Mouse (Mus musculus) left cerebral cortex, adult 9 months (tissue): Measurements from ENCODE around the gene Ccdc189.
"Not testable (repeated sequence)": the region's sequence is repeated elsewhere in the genome, so short reads cannot be mapped to it uniquely, and the experiment has no call there.

ENCODE experiments used
- DNase-seq, 2 experiments: peaks; one replicate each; pipeline ENCODE4 v3.0.0; 2022; ENCODE audit warnings: low spot score in 2 of 2

Ccdc189 gene

DNA sequence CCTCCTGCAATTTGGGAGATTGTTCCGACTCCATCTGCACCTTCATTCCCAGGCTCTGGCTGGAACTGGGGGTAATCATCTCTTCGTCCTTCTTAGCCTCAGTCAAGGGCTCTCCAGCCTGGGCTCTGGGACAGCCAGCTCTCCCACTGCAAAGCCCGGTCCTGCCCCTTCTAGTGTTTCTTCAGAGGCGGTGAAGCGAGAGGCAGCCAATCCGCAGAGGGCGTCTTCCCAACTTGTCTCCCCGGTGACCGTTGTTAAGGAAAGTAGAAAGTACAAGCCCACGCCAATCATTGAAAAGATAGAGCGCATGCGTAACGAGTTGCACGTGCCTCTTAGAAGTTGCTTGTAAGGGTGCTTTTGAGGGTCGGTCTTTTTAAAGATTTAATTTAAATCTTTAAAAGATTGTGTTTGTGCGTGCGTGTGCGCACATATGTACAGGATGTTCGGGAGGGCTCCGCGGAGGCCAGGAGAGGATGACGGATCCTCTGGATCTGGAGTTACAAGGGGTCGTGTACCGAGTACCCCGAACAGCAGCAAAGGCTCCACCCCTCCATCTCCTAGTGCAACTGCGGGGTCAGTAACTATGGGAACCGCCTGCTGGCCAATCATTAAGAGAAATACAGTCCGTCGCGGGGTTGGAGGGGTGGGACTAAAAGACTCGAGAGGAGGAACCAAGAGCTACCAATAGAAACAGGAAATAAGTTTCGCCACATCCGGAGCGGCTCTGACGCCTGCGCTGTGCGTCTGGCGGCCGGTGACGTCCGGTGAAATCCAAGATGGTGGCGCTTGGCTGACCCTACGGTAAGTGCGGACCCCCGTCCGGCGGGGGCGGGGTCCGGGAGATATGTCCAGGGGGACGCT is at the start of gene Ccdc189, which contains the start of gene Rnf40:
Gene Ccdc189 (minus strand): TSS at position 585 of the 861 bp plus-strand sequence.
Gene Rnf40 (plus strand): TSS at position 757 of the 861 bp plus-strand sequence.
- DNase-seq, result peak; percentile 96 to 97

DNA sequence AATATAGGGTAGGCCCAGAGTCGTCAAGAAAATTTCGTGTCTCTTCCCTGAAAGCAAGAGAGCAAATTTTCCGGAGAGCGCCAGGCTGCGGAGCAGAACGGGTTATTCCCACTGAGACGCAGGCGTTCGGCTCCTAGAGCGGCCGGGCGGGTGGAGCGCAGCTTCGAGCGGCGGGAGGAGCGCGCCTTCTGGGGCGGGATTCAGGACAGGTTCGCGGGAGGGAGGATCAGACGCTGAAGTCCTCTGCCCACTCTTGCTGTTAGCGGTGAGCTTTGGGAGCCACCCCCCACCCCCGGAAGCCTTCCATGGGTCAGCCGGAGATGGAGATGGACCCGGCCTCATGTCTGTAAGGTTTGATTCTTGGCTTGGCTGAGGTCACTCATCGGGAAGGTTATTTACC is 48.6 kb upstream of the Ccdc189 start:
- peak; percentile 32 to 74 for DNase-seq

DNA sequence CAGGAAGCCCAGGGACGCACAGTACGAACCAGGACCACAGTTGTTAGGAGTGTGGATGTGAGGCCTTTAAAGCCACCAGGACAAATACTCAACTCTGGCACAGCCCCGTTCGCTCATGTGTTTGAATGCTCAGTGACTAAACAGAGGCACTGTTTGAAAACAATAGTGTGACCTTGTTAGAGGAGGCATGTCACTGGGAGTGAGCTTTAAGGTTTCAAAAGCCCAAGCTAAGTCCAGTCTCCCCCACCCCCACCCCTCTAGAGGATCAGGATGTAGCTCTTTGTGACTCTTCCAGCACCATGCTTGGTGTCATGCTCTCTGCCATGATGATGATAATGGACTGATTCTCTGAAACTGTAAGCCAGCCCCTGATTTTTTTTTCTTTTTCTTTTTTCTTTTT is 43.0 kb upstream of the Ccdc189 start:
- no peak for DNase-seq

DNA sequence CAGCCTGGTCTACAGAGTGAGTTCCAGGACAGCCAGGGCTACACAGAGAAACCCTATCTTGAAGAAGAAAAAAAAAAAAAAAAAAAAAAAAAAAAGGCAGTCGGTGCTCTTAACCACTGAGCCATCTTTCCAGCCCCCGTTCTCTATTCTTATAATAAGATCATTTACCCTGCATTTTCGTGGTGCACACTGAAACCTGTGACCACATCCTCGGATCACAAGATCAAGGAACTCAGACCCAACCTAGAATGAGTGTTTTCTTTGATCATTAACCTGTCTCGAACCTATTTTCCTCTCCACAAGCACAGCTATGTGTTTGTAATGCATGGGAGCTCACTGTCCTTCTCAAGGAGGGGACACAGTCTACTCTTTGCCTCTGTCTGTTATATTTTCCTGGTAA is 40.3 kb upstream of the Ccdc189 start:
- no peak for DNase-seq

DNA sequence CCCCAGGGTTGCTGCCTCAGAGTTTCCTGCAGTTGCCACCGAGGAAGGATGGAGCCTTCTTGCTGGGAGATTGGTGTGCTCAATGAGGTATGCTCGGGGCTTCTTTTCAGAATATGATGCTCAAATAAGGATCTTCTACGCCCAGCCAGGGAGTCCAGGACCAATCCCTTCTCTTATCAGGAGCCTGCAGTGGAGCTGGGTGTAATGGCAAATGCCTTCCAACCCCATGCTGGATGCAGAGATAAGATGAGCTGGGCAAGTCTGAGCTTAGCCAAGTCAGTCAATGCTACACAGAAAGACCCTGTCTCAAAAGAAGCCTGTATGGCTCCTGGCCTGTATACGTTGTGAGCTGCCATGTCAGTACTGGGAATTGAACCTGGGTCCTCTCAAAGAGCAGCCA is 38.1 kb upstream of the Ccdc189 start:
- no peak for DNase-seq

DNA sequence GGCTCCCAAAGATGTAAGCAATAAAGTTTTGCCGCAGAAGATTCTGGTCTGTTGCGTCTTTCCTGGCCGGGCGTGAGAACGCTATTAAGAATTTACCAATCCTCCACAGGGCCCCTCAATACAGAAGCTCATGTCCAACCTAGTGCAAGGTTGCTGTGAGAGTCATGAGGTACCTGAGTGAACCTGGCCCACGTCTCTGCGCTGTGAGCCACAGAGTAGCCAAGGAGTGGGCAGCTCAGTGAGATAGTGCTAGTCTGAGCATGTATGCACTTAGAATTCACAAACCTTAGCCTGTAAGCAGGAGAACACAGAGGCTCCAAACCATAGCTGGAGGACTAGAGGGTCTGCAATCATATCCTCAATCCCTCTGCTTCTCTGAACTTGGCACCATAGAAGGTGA is 37.6 kb upstream of the Ccdc189 start:
- no peak for DNase-seq

DNA sequence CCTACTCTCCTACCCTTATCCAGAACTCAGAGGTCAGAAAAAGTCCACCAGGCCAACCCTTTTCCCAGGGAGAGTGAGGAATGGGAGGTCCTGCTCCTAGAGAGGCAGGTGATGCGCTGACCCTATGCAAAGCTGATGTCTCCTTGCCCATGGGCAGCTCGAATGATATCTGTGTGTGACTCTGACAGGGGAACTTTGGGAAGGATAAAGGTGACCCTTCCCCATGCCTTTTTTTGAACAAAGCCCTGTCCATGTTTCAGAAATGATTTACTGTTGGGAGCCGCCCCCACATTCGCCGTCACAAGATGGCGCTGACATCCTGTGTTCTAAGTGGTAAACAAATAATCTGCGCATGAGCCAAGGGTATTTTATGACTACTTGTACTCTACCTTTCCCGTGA is 30.0 kb upstream of the Ccdc189 start:
- DNase-seq, result not testable (repeated sequence)

DNA sequence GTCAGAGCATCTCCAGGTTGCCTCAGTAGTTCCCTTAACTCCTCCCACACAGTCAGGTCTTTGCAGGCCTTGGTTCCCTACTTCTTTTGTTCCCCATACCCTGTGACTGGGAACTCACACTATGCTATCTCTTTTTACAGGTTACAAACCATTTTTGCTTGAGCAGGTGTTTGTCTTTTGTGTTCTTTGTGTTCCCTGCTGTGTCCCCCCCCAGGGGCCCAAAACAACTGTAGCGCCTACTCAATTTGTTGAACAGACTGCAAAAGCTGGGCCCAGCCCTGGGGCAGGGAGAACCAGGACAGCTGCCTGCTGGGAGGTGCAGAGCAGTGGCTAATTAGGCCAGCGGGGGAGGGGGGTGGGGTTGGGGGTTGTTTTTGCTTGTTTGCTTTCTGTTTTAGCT is 29.6 kb upstream of the Ccdc189 start:
- no peak for DNase-seq

DNA sequence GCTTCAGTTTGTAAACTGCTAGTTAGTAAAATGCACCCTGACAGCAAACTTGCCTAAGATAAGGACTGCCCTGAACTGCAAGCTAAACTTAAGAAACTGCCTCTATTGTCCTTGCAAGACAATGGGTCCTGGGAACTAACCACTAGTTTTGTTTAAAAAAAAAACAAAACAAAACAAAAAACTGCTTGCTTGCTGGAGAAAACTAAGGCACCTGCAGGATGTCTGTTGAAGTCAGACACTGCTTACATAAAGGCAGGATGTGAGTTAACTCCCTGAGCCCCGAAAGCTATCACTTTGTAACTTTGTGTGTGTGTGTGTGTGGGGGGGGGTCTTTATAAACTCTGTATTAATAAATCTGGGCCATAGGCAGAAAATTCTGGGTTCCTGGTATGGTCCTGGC is 28.5 kb upstream of the Ccdc189 start:
- DNase-seq, result no peak

DNA sequence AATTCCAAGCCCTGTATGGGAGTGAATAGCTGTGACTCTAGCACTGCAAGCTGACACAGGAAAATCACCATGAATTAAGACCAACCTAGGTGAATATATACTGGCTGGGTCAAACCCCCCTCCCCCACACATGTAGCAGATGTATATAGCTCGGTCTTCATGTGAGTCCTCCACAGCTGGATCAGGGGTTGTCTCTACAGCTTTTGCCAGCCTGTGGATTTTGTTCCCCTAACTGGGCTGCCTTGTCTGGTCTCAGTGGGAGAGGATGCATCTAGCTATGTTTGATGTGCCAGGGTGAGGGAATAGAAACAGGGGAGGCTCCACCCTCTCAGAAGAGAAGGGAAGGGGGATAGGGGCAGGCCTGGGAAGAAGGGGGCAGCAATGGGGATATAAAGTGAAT is 27.9 kb upstream of the Ccdc189 start:
- no peak for DNase-seq

DNA sequence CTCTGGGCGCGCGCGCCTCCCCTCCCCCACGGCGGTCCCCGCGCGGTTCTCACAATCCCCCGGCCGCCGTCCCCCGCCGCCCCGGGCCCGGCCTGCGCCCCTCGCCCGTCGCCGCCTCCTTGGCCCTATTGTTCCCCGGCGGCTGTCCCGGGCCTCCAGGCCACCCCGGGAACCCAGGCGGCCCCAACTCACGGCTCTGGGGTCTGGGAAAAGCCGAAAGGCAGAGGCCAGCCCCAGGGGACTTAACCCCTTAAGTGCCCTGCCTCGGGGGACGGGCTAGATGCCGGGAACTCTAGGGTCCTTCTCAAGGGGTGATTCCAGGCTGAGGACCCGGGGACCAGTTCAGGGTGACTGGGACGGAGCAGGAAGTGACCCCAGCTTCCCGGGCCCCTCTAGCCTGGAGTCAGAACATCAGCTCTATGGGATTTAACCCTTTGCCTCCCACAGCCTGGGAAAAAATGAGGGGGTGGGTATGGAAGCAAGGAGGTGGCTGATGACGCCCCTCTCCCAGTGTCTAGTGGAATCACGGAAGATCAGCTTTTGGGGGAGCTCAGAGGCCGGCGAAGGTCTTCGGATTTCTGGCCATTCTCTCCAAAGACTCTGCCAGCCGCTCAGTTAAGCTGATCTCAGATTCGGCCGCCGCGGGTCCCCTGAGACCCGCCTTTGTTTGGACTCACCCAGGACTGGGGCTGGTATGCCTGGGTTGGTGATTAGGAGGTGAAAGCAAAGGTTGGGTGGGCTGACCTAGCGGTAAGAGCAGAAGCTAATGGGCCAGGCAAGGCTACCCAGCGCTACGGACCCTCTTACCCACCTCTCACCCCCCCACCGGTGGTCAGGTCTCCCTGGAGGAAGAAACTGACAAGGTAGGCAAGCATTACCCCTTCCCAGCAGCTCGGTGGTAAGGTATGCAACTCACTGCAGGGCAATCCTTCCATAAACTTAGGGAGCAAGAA is 26.8 kb upstream of the Ccdc189 start, which contains the start of gene Zfp629:
Gene Zfp629 (minus strand): TSS at position 907 of the 953 bp plus-strand sequence.
- peak; percentile 52 to 82 for DNase-seq

DNA sequence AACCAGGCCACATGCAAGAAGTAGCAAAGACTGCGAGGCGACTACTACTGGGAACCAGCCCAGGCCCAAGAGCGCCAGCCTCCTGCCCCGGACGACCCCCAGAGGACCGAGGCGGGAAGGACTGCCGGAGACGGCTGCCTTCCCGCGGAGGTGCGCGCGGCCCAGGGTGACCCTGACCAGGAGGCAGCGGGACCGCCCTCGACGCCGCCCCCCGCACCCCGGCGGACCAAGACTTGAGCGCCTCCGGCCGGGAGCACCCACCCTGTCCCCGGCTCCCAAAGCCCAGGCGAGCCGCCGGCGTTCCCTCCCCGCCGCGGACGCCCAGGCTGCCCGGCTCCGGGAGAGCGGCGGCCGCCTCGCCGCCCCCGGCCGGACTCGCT is 26.1 kb upstream of the Ccdc189 start:
- DNase-seq, result no peak

DNA sequence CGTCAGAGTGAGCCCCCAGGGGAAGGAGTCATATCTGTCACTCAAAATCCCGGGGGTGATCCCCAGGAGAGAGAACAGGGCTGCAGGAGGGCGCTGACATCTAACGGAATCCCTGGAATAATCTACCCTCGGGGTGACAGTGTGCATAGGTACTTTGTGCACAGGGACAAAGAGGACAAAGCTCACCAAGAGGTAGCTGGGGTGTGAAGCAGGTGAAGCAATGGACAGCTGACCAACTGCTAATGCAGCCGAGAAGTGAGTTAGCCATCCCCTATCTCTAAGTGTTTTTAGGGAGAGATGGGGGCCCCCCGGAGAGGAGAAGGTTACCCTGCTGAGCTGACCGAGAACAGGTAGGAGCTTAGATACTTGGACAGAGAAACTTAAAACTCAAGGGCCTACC is 25.7 kb upstream of the Ccdc189 start:
- DNase-seq, result no peak

DNA sequence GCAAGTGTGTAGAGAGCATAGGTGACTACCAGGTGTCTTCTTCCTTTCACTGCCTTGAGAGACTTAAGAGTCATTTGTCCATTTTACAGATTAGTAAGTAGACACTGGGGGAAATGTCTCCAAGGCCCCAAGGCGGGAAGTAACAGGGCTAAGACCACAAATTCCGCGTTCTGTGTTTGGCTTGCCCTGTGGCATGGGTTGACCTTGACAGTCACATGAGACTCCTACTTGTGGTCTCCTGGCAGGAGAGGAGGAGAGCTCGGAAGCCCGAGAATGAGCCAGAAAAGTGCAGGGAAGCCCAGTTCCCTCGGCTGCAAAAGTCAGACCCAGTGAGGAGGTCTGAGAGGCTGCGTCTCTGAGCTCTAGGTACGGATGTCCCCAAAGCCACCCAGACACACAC is 25.1 kb upstream of the Ccdc189 start:
- DNase-seq, result no peak

DNA sequence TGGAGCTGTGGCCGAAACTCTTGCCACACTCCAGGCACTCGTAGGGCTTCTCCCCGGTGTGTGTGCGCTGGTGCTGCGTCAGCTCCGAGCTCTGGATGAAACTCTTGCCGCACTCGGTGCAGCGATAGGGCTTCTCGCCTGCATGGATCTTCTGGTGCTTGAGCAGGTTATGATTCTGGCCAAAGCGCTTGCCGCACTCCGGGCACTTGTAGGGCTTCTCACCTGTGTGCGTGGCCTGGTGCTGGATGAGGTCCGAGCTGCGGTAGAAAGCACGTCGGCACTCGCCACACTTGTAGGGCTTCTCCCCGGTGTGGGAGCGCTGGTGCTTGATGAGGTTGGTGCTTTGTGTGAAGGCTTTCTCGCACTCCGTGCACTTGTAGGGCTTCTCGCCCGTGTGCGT is 23.2 kb upstream of the Ccdc189 start:
- DNase-seq, result no peak

DNA sequence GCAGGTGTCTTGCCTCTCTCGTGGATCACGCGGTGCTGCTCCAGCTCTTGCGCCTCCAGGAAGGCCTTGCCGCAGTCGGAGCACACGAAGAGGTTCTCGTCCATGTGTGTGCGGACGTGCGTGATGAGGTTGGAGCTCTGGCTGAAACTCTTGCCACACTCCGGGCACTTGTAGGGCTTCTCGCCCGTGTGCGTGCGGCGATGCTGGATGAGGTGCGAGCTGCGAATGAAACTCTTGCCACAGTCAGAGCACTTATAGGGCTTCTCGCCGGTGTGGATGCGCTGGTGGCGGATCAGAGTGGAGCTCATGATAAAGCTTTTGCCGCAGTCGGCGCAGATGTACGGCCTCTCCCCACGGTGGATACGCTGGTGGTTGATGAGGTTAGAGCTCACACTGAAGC is 22.6 kb upstream of the Ccdc189 start:
- no peak for DNase-seq

DNA sequence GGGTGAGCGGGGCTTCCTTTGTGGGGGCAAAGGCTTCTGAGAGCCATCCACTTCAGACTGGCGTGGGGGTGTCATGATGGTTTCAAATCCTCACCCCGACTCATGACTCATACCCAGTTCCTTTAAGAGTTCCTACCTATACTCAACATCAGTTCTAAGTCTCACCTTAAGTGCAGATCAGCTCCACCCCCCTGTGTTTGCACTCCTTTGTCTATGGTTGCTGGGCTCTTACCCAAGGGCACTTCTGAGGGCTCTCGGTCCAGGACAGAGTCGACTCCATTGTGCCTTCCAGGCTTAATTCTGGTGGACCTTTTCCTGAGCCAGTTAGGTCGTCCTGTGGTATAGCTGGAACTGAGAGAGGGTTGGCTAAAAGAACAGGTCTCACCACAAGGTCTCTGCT is 18.8 kb upstream of the Ccdc189 start:
- no peak for DNase-seq

DNA sequence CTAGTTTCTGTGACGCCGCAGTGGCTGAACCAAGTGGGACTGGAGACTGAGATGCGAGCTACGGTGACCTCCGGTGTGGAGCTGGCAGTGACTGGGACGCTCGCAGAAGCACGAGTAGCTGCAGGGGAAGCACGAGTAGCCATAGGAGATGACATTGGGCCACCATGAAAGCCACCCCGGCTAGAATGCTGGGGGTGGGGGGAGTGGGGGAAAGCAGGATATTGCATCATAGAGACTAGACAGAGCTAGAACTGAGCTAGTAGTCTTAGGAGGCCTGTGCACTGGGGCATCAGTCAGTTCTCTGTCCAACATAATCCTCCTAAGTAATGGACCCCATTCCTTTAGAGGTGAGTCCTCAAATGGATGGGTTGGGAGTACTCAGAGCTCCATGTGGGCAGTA is 15.9 kb upstream of the Ccdc189 start:
- no peak for DNase-seq

DNA sequence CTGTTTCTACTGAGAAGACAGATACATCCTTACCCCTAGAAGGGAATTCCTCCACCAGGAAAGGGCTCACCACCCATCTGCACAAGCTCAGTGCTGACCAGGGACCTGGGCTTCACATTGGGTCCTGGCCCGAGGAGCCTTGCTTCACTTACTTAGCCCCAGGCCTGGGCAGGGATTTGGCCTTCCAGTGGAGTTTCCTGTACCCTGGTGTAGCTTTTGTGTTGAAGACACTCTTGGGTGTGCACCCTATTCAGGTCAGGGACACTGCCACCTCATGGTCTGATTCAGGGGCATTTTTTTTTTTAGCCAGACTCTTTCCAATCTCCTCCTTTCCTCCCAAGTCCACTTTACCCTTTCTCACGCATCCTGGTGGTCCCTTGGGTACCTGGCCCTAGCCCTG is 14.5 kb upstream of the Ccdc189 start:
- DNase-seq, result no peak

DNA sequence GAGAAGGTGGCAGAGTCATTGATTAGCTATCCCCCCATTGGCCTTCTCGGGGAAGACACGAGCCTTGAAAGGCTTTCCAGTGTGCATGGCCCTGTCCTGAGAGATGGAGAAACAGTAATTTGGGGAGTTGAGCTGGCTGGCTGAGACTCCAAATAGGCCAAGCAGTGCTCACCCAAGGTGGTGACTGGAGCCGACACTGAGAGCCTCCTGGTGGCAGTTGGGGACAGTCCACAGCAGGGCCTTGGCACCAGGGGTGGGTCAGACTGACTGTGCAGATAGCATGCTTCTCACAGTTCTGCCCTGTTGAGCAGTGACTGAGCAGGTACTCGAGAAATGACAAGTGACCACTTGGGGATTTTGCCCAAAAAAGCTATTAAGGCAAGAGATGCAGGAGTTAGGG is 13.3 kb upstream of the Ccdc189 start:
- no peak for DNase-seq

DNA sequence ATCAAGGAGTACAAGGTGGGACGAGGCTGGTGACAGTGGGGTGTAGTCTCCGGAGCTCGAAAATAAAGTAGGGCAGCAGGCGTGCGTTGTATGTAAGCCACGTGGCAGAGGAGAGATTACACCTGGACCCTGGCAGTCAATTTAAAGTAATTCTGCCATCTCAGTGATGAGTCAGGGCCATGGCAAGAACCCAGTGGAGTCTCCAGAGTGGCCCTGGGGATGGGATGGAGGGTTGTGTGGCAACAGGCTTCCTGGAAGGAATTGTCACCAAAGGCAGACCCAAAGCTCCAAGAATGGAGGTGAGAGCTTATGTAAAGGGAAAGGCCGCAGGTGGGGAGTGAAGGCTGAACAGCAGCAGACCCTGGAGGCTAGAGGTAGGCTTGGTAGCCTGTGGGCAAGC is 12.2 kb upstream of the Ccdc189 start:
- no peak for DNase-seq

DNA sequence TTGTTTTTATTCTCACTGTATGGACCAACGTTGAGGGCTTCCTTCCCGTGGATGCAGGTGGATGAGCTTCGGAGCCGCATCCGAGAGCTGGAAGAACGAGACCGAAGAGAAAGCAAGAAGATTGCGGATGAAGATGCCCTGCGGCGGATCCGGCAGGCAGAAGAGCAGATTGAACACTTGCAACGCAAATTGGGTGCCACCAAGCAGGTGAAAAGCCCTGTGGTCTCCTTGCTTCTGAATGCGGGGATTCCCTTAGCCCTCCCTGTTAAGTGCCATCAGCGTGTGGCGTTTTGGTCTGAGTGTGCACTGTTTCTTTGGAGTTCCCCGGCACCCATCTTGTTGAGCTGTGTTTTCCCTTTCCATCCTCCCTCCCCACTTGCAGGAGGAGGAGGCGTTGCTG is 8.4 kb upstream of the Ccdc189 start:
- DNase-seq, result no peak

DNA sequence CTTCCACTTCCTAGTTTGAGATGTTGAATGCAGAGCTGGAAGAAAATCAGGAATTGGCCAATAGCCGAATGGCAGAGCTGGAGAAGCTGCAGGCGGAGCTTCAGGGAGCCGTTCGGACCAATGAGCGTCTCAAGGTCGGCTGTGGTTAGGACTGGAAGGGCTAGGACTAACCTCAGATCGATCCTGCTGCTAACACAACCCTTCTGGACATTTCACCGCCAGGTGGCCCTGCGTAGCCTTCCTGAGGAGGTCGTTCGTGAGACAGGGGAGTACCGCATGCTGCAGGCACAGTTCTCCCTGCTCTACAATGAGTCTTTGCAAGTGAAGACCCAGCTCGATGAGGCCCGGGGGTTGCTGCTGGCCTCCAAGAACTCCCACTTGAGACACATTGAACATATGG is 4.2 kb upstream of the Ccdc189 start:
- no peak for DNase-seq
